Mouse (Mus musculus) lung, adult 2 months (tissue): ENCODE data around the gene Mat2a.

Source experiments
- CTCF ChIP-seq: fragments of 200-500 bp; IDR thresholded peaks from 2 replicates; pipeline ENCODE4 v1.5.1; 2011; ENCODE audit warnings: mild to moderate bottlenecking, low read length, control low read depth; ENCODE audit not compliant: insufficient read depth
- POLR2A ChIP-seq: fragments of 200-500 bp; IDR thresholded peaks from 2 replicates; pipeline ENCODE4 v1.6.1; 2011; ENCODE audit warnings: low read depth, mild to moderate bottlenecking, control low read depth, low read length, borderline replicate concordance; ENCODE audit errors: extremely low read depth

GRCm38 (mm10) chr6:72390795-72391521 lies 48.4 kb downstream of the Mat2a start:
- TF ChIP-seq CTCF (no peak), POLR2A (peak; percentile 50; the same call in 1 of the 2 replicates)
